Mouse (Mus musculus) lung, embryonic 14.5 days (tissue): Measurements from ENCODE around the gene Prrt2. TPM values are rescaled to one million over a fixed set of nuclear protein-coding genes. Genes with fewer than 3 reads are reported as not detected.

Experiments
- ATAC-seq: fragments of 200-750 bp; cut with Nextera tagmentation; 2 replicates; pipeline ENCODE4 v1.8.0; 2017; ENCODE audit warnings: mild to moderate bottlenecking, moderate TSS enrichment, moderate library complexity; ENCODE audit not compliant: insufficient read depth
- DNase-seq: peaks from one replicate; pipeline ENCODE4 v3.0.0-alpha.2; 2015
- H3K27ac ChIP-seq: fragments of 300-500 bp; sonication (generic); 2 replicates; pipeline ENCODE4 v1.5.1; 2014; ENCODE audit warnings: low read depth, mild to moderate bottlenecking, moderate library complexity
- H3K27me3 ChIP-seq: fragments of 300-500 bp; sonication (generic); 2 replicates; pipeline ENCODE4 v1.6.1; 2014; ENCODE audit warnings: low read length, control low read depth; ENCODE audit not compliant: insufficient read depth
- H3K36me3 ChIP-seq: fragments of 300-500 bp; sonication (generic); 2 replicates; pipeline ENCODE4 v1.6.1; 2014; ENCODE audit warnings: control low read depth; ENCODE audit not compliant: insufficient read depth
- H3K4me1 ChIP-seq: fragments of 300-500 bp; sonication (generic); 2 replicates; pipeline ENCODE4 v1.6.1; 2014; ENCODE audit warnings: antibody characterized with exemption, control low read depth; ENCODE audit not compliant: insufficient read depth
- H3K4me2 ChIP-seq: fragments of 300-500 bp; sonication (generic); 2 replicates; pipeline ENCODE4 v1.6.1; 2014; ENCODE audit warnings: mild to moderate bottlenecking
- H3K4me3 ChIP-seq: fragments of 300-500 bp; sonication (generic); 2 replicates; pipeline ENCODE4 v1.5.1; 2014; ENCODE audit warnings: low read depth, low read length
- H3K9ac ChIP-seq: fragments of 300-500 bp; sonication (generic); 2 replicates; pipeline ENCODE4 v1.6.1; 2014
- H3K9me3 ChIP-seq: fragments of 300-500 bp; sonication (generic); 2 replicates; pipeline ENCODE4 v1.6.1; 2016; ENCODE audit warnings: low read depth, low read length, control low read depth
- CTCF ChIP-seq: IDR thresholded peaks from 2 replicates; pipeline ENCODE4 v1.5.1; 2016; ENCODE audit warnings: antibody characterized with exemption, low read depth
- WGBS: fragments of 180-500 bp; shearing (Covaris S2); extraction: QIAGEN DNeasy Blood & Tissue Kit; methylation state at CpG from one replicate; pipeline ENCODE4 v1.1.7; 2014; 5-methylcytosine and 5-hydroxymethylcytosine counted together
- polyA plus RNA-seq: library from polyadenylated mRNA; unstranded; fragments of >200 nt; fragmentation: Nextera tagmentation; extraction: Ambion mirVana; gene quantifications from 2 replicates; pipeline ENCODE4 v1.2.1, GENCODE M21; 2014

The Prrt2 gene
- polyA plus RNA-seq, 1 experiment from 2014 or later: 5.9 TPM

GRCm38 (mm10) chr7:127030172-127030571, 9.2 kb upstream of the Prrt2 start:
- WGBS: 95% methylated on average over 1 of the region's 1 CpGs
- Histone ChIP-seq H3K4me1 (peaks cover 6% of the 10 kb centered on the region; the same call in 1 of the 2 replicates), H3K9ac (no peak overlapping the region), H3K27ac (no peak overlapping the region), H3K4me2 (no peak overlapping the region), H3K9me3 (no peaks in the 10 kb centered on the region), H3K27me3 (no peaks in the 10 kb centered on the region), H3K4me3 (no peak overlapping the region), H3K36me3 (peaks cover 76% of the 10 kb centered on the region)
- TF ChIP-seq CTCF: no peak
- DNase-seq: no peak
- no peak for ATAC-seq

GRCm38 (mm10) chr7:127027885-127028284, 6.9 kb upstream of the Prrt2 start:
- peak overlapping the region; percentile 99 for H3K4me2 ChIP-seq
- TF ChIP-seq CTCF: no peak
- 62% methylated on average over 8 of the region's 8 CpGs for WGBS
- no peaks in the 10 kb centered on the region for H3K27me3 ChIP-seq
- H3K9me3 ChIP-seq: no peaks in the 10 kb centered on the region
- H3K4me1 ChIP-seq: peaks cover 18% of the 10 kb centered on the region
- ATAC-seq (peak; percentile 0; the same call in 1 of the 2 replicates), DNase-seq (no peak)
- peak overlapping the region; percentile 97 for H3K4me3 ChIP-seq
- H3K9ac ChIP-seq: peak overlapping the region; percentile 56
- H3K36me3 ChIP-seq: peaks cover 73% of the 10 kb centered on the region
- peak overlapping the region; percentile 99 for H3K27ac ChIP-seq

- peaks cover 73% of the 10 kb centered on the region for H3K36me3 ChIP-seq
- H3K4me2 ChIP-seq: peak within 1 kb of the TSS; percentile 99
- WGBS: under 1% methylated on average over 60 of the region's 63 CpGs
Measured at GRCm38 (mm10) chr7:127026984-127027726, 6.1 kb upstream of the Prrt2 start, which contains the start of gene Maz. Gene Maz (minus strand): TSS chr7:127027037.

GRCm38 (mm10) chr7:127026616-127026983, 5.6 kb upstream of the Prrt2 start:
- Histone ChIP-seq H3K9ac (peak overlapping the region; percentile 97), H3K27me3 (no peaks in the 10 kb centered on the region), H3K36me3 (peaks cover 73% of the 10 kb centered on the region), H3K9me3 (no peaks in the 10 kb centered on the region), H3K27ac (peak overlapping the region; percentile 99), H3K4me2 (peak overlapping the region; percentile 99), H3K4me1 (peaks cover 22% of the 10 kb centered on the region), H3K4me3 (peak overlapping the region; percentile 97)
- DNase-seq (no peak), ATAC-seq (no peak)
- no peak for TF ChIP-seq CTCF
- WGBS: 0% methylated on average over 23 of the region's 48 CpGs

More at GRCm38 (mm10) chr7:127026984-127027726, 6.1 kb upstream of the Prrt2 start, which contains the start of gene Maz:
- peak within 1 kb of the TSS; percentile 97 for H3K4me3 ChIP-seq
- peak within 1 kb of the TSS; percentile 97 for H3K9ac ChIP-seq
- peaks cover 22% of the 10 kb centered on the region for H3K4me1 ChIP-seq
- peak within 1 kb of the TSS; percentile 99 for H3K27ac ChIP-seq
- no peaks in the 10 kb centered on the region for H3K9me3 ChIP-seq
- TF ChIP-seq CTCF: no peak
- no peaks in the 10 kb centered on the region for H3K27me3 ChIP-seq
- ATAC-seq: peak; percentile 89
- DNase-seq: peak; percentile 100

GRCm38 (mm10) chr7:127026161-127026600, 5.2 kb upstream of the Prrt2 start:
- WGBS: under 1% methylated on average over 29 of the region's 48 CpGs
- Histone ChIP-seq H3K4me3 (peak overlapping the region; percentile 97), H3K4me1 (peaks cover 22% of the 10 kb centered on the region), H3K9ac (peak overlapping the region; percentile 97), H3K27me3 (no peaks in the 10 kb centered on the region), H3K9me3 (no peaks in the 10 kb centered on the region), H3K27ac (peak overlapping the region; percentile 99), H3K4me2 (peak overlapping the region; percentile 99), H3K36me3 (peaks cover 69% of the 10 kb centered on the region)
- ATAC-seq: peak; percentile 21
- DNase-seq: peak; percentile 74
- no peak for TF ChIP-seq CTCF

GRCm38 (mm10) chr7:127025556-127026160, 4.6 kb upstream of the Prrt2 start:
- Histone ChIP-seq H3K9me3 (no peaks in the 10 kb centered on the region), H3K4me3 (peak overlapping the region; percentile 97), H3K9ac (peak overlapping the region; percentile 97), H3K36me3 (peaks cover 64% of the 10 kb centered on the region), H3K4me1 (peaks cover 22% of the 10 kb centered on the region), H3K27ac (peak overlapping the region; percentile 99), H3K27me3 (no peaks in the 10 kb centered on the region), H3K4me2 (peak overlapping the region; percentile 99)
- no peak for TF ChIP-seq CTCF
- DNase-seq: peak; percentile 54
- WGBS: under 1% methylated on average over 65 of the region's 65 CpGs
- ATAC-seq: no peak
